Mouse (Mus musculus) midbrain, embryonic 15.5 days (tissue): ENCODE data around the gene Mtfr1l. TPM values are rescaled to one million over a fixed set of nuclear protein-coding genes. Genes with fewer than 3 reads are reported as not detected.

ENCODE experiments used
- ATAC-seq: fragments of 200-750 bp; cut with Nextera tagmentation; replicated peaks from 2 replicates; pipeline ENCODE4 v1.8.0; 2017; ENCODE audit warnings: moderate TSS enrichment
- H3K27ac ChIP-seq: fragments of 300-500 bp; sonication (generic); 2 replicates; pipeline ENCODE4 v1.5.1; 2015; ENCODE audit warnings: mild to moderate bottlenecking, inconsistent platforms
- H3K27me3 ChIP-seq: fragments of 300-500 bp; sonication (generic); replicated peaks from 2 replicates; pipeline ENCODE4 v1.6.1; 2015; ENCODE audit warnings: inconsistent platforms
- H3K36me3 ChIP-seq: fragments of 300-500 bp; sonication (generic); replicated peaks from 2 replicates; pipeline ENCODE4 v1.6.1; 2015; ENCODE audit warnings: inconsistent platforms
- H3K4me1 ChIP-seq: fragments of 300-500 bp; sonication (generic); 2 replicates; pipeline ENCODE4 v1.6.1; 2015; ENCODE audit warnings: inconsistent platforms
- H3K4me2 ChIP-seq: fragments of 300-500 bp; sonication (generic); 2 replicates; pipeline ENCODE4 v1.6.1; 2015; ENCODE audit warnings: inconsistent platforms, mild to moderate bottlenecking, moderate library complexity
- H3K4me3 ChIP-seq: fragments of 300-500 bp; sonication (generic); 2 replicates; pipeline ENCODE4 v1.5.1; 2015; ENCODE audit warnings: mild to moderate bottlenecking, inconsistent platforms
- H3K9ac ChIP-seq: fragments of 300-500 bp; sonication (generic); 2 replicates; pipeline ENCODE4 v1.6.1; 2015; ENCODE audit warnings: mild to moderate bottlenecking, inconsistent platforms
- H3K9me3 ChIP-seq: fragments of 300-500 bp; sonication (generic); 2 replicates; pipeline ENCODE4 v1.6.1; 2016; ENCODE audit warnings: inconsistent platforms
- WGBS: fragments of 180-500 bp; shearing (Covaris S2); methylation state at CpG from one replicate; pipeline ENCODE4 v1.1.7; 2015; ENCODE audit warnings: mixed read lengths; 5-methylcytosine and 5-hydroxymethylcytosine counted together
- polyA plus RNA-seq: library from polyadenylated mRNA; unstranded; fragments of >200 nt; fragmentation: Nextera tagmentation; extraction: Ambion mirVana; gene quantifications from 2 replicates; pipeline ENCODE4 v1.2.1, GENCODE M21; 2015

Mtfr1l gene
- polyA plus RNA-seq, 1 experiment from 2014 or later, result 164 TPM

- Histone ChIP-seq H3K9me3 (no peaks in the 10 kb centered on the region), H3K4me2 (no peak overlapping the region), H3K36me3 (no peaks in the 10 kb centered on the region), H3K27ac (no peak overlapping the region), H3K4me3 (no peak overlapping the region), H3K27me3 (no peaks in the 10 kb centered on the region), H3K4me1 (peaks cover 5% of the 10 kb centered on the region; the same call in 1 of the 2 replicates), H3K9ac (no peak overlapping the region)
- ATAC-seq, result no peak
- 85% methylated on average over 8 of the region's 8 CpGs for WGBS
Measured at GRCm38 (mm10) chr4:134569831-134570230, 34.6 kb upstream of the Mtfr1l start.

GRCm38 (mm10) chr4:134569205-134569604, 34.0 kb upstream of the Mtfr1l start:
- Histone ChIP-seq H3K9me3 (no peaks in the 10 kb centered on the region), H3K36me3 (no peaks in the 10 kb centered on the region), H3K27me3 (no peaks in the 10 kb centered on the region), H3K27ac (no peak overlapping the region), H3K4me2 (no peak overlapping the region), H3K9ac (no peak overlapping the region), H3K4me3 (no peak overlapping the region), H3K4me1 (peaks cover 5% of the 10 kb centered on the region; the same call in 1 of the 2 replicates)
- 75% methylated on average over 6 of the region's 6 CpGs for WGBS
- no peak for ATAC-seq

DNA sequence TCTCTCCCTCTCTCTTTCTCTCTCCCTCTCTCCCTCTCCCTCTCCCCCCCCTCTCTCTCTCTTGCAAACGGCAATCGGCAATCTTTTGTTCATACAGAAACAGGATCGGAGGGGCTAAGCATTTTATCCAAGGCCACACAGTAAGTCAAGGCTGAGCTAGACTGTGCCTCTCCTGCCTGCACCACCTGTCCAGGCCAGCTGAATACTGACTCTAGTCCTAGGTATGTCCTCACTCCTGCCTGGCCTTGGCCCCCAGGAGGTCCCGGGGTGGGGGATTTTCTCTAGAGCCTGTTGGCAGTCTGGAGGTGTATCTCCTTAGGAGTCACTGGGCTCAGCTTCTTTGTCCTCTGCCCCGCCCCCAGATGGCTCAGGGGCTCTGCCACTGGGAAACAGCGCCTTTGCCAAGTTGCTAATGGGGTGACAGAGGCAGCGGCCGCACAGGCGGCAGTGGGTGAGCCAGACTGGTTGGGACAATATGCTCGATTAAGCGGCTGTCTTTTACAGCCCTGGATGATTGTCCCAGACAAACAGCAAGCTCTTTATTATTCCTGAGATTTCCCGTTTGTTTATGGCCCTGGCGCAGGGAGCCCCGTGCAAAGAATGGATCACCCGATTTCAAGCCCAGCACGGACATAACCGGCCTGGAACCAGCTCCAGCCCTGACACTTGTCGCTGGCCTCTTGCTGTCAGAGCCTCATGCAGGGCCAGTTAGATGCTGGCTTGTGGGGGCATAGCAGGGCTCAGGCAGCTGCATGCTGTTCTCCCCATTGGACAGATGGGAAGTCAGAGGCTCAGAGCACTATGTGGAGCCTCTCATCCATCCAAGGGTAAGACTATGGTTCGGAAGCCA, 32.4 kb upstream of the Mtfr1l start:
- Histone ChIP-seq H3K4me1 (peaks cover 5% of the 10 kb centered on the region; the same call in 1 of the 2 replicates), H3K27ac (peak overlapping the region; percentile 49), H3K9me3 (no peaks in the 10 kb centered on the region), H3K4me3 (no peak overlapping the region), H3K4me2 (no peak overlapping the region), H3K9ac (no peak overlapping the region), H3K36me3 (no peaks in the 10 kb centered on the region), H3K27me3 (no peaks in the 10 kb centered on the region)
- WGBS, result 21% methylated on average over 19 of the region's 19 CpGs
- peak; percentile 73 for ATAC-seq

- no peak overlapping the region for H3K27ac ChIP-seq
- H3K4me3 ChIP-seq, result no peak overlapping the region
- no peak overlapping the region for H3K4me2 ChIP-seq
- H3K27me3 ChIP-seq, result no peaks in the 10 kb centered on the region
- 83% methylated on average over 6 of the region's 6 CpGs for WGBS
- ATAC-seq, result no peak
- no peaks in the 10 kb centered on the region; the same call in 1 of the 2 replicates for H3K4me1 ChIP-seq
- H3K36me3 ChIP-seq, result no peaks in the 10 kb centered on the region
- no peaks in the 10 kb centered on the region for H3K9me3 ChIP-seq
- H3K9ac ChIP-seq, result no peak overlapping the region
Measured at GRCm38 (mm10) chr4:134564093-134564492, 28.9 kb upstream of the Mtfr1l start.

DNA sequence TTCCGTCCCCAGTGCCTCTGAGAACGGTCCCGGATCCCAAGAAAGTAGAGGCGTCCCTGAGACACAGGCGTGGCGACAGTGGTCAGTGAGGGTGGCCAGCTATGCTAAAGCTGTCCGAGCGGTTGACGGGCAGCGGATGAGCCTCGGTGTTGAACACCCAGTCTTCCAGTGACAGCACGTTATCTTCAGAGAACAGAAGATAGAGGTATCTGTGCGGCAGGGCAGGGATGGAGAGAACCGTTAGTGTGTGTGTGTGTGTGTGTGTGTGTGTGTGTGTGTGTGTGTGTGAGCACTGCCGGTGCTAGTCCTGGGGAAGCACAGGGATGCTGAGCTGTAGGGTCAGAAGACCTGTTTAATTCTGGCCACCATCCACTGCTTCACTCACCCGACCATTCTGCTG, 28.4 kb upstream of the Mtfr1l start:
- peaks cover under 1% of the 10 kb centered on the region for H3K4me1 ChIP-seq
- H3K27ac ChIP-seq, result no peak overlapping the region
- no peak for ATAC-seq
- 90% methylated on average over 16 of the region's 16 CpGs for WGBS
- no peaks in the 10 kb centered on the region for H3K9me3 ChIP-seq
- H3K4me2 ChIP-seq, result no peak overlapping the region
- H3K4me3 ChIP-seq, result no peak overlapping the region
- no peaks in the 10 kb centered on the region for H3K27me3 ChIP-seq
- no peak overlapping the region for H3K9ac ChIP-seq
- no peaks in the 10 kb centered on the region for H3K36me3 ChIP-seq

DNA sequence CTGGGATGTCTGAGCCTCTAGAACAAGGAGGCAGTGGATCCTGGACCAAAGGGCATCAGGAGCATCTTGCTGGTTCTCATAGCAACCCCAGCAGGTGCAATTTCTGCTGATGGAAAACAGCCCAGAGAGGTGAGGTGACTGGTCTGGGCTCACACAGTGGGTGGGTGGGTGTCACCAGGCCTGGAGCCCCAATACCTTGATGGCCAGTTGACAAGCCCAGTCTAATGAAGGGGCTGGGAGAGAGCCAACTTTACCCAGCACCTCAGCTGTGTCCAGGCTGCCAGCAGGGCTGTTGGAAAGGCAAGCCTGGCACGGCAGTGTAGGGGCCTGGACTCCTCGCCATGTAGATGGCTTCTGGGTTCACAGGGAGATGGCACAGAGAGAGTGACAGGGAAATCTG, 26.8 kb upstream of the Mtfr1l start:
- ATAC-seq, result no peak
- Histone ChIP-seq H3K4me1 (peaks cover 11% of the 10 kb centered on the region), H3K27me3 (no peaks in the 10 kb centered on the region), H3K36me3 (no peaks in the 10 kb centered on the region), H3K9me3 (no peaks in the 10 kb centered on the region), H3K9ac (no peak overlapping the region), H3K4me2 (no peak overlapping the region), H3K4me3 (no peak overlapping the region), H3K27ac (no peak overlapping the region)
- WGBS, result 80% methylated on average over 2 of the region's 2 CpGs

DNA sequence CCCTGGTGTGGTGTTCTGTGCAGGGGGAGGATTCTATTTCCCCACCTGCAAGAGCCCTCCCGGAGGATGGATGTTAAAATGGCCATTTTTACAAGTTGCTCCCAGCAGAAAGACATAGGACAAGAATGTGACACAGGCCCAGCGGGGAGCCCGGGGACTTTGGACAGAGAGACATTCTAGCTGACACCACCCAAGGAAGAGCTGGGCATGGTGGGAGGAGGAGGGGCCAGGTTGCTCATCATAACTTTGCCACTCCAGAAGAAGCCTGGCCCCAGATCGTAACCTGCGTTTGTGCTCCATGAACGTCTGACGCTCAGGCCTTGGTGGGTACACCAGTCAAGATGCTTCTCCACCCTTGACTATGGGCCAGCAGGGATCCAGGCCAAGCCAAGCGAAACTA, 25.5 kb upstream of the Mtfr1l start:
- 91% methylated on average over 8 of the region's 8 CpGs for WGBS
- Histone ChIP-seq H3K9me3 (no peaks in the 10 kb centered on the region), H3K9ac (no peak overlapping the region), H3K4me3 (no peak overlapping the region), H3K27me3 (no peaks in the 10 kb centered on the region), H3K27ac (no peak overlapping the region), H3K36me3 (no peaks in the 10 kb centered on the region), H3K4me1 (peaks cover 11% of the 10 kb centered on the region), H3K4me2 (no peak overlapping the region)
- no peak for ATAC-seq

DNA sequence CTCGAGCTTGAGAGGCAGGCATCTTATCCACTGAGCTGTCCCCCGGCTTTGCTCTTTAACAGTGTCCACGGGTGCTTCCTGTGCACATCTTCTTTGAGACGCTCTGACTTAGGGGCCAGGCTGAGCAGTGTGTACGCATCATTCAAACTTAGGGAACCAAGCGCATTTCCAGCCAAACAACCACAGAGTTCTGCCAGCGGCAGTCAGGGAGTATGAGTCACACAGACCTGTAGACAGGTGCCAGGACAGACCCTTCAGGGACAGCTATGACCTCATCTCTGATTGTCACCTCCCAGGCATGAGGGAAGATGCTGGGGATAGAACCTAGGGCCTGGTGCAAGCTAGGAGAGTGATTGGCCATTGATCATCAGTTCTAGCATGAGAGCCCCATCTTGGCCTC, 24.0 kb upstream of the Mtfr1l start:
- no peaks in the 10 kb centered on the region for H3K9me3 ChIP-seq
- no peaks in the 10 kb centered on the region for H3K27me3 ChIP-seq
- H3K36me3 ChIP-seq, result no peaks in the 10 kb centered on the region
- ATAC-seq, result no peak
- no peak overlapping the region for H3K27ac ChIP-seq
- no peak overlapping the region for H3K9ac ChIP-seq
- no peak overlapping the region for H3K4me3 ChIP-seq
- no peak overlapping the region for H3K4me2 ChIP-seq
- WGBS, result 83% methylated on average over 7 of the region's 7 CpGs
- H3K4me1 ChIP-seq, result peaks cover 11% of the 10 kb centered on the region

GRCm38 (mm10) chr4:134558570-134559113, 23.5 kb upstream of the Mtfr1l start:
- Histone ChIP-seq H3K27ac (no peak overlapping the region), H3K9ac (no peak overlapping the region), H3K27me3 (no peaks in the 10 kb centered on the region), H3K9me3 (no peaks in the 10 kb centered on the region), H3K4me1 (peaks cover 11% of the 10 kb centered on the region), H3K4me3 (no peak overlapping the region), H3K36me3 (no peaks in the 10 kb centered on the region), H3K4me2 (no peak overlapping the region)
- WGBS, result 49% methylated on average over 9 of the region's 9 CpGs
- no peak for ATAC-seq

DNA sequence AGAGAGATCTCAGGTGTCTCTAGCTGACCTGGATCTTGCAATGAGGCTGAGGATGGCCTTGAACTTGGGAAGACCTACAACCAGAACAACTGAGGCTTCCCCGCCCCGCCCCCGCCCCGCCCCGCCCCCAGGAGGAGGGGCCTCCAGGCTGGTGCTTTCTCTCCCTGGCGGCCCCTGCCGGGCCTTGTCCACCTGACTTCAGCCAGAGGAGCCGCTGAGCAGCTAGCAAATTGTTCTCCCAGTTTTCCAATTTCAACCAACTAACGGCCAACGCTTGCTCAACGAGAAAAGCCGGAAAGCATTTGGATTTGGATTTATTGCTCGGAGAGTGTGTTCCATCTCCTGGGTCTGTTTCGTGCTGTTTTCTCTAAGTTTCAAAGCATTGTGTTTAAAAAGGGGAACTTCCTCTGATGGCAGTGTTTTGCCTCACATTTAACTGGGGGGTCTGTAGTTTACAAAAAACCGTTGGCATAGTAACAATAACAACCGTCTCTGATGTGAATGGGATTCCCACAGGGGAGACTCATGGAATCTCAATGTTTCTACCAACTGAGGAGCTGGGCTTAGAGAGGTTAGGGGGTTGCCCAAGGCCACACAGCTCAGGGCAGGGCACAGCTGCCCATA, 22.6 kb upstream of the Mtfr1l start:
- Histone ChIP-seq H3K4me3 (no peak overlapping the region), H3K27me3 (no peaks in the 10 kb centered on the region), H3K4me1 (peaks cover 11% of the 10 kb centered on the region), H3K4me2 (no peak overlapping the region), H3K27ac (0 out of 2 replicates have a peak overlapping the region, but pooled peaks have one; percentile 8), H3K9me3 (no peaks in the 10 kb centered on the region), H3K9ac (no peak overlapping the region), H3K36me3 (no peaks in the 10 kb centered on the region)
- 11% methylated on average over 16 of the region's 16 CpGs for WGBS
- ATAC-seq, result no peak

DNA sequence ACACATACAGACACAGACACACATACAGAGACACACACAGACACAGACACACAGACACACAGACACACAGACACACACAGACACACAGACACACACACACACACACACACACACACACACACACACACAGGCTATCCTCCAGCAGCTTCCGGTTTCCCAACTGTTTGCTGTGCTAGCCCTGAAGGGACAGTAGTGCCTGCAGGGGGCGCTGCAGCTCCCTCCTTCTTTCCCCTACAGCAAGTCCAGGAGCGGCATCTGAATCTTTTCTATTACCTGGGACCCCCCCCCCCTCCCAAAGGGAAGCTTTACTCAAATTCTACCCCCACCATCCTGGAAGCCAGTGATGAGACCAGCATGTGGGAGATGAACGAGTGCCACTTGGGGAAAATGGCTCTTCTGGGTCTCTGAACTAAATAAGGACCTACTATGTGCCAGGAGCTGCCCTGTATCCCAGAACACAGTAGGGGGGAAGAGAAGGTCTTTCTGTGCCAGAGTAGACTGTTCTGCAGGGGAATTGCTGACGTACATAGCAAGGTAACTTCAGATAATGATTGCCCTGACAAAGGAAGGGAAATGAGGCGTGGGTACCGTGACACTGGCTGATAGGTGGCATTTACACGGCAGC, 20.9 kb upstream of the Mtfr1l start:
- no peaks in the 10 kb centered on the region for H3K36me3 ChIP-seq
- H3K9ac ChIP-seq, result no peak overlapping the region
- ATAC-seq, result no peak
- H3K27ac ChIP-seq, result no peak overlapping the region
- H3K9me3 ChIP-seq, result no peaks in the 10 kb centered on the region
- H3K4me3 ChIP-seq, result no peak overlapping the region
- WGBS, result 53% methylated on average over 8 of the region's 8 CpGs
- peaks cover 21% of the 10 kb centered on the region for H3K4me1 ChIP-seq
- no peaks in the 10 kb centered on the region for H3K27me3 ChIP-seq
- H3K4me2 ChIP-seq, result no peak overlapping the region

GRCm38 (mm10) chr4:134553631-134554030, 18.4 kb upstream of the Mtfr1l start:
- Histone ChIP-seq H3K27me3 (no peaks in the 10 kb centered on the region), H3K27ac (no peak overlapping the region), H3K4me1 (peaks cover 32% of the 10 kb centered on the region), H3K9ac (no peak overlapping the region), H3K9me3 (no peaks in the 10 kb centered on the region), H3K36me3 (peaks cover 8% of the 10 kb centered on the region; the same call in 1 of the 2 replicates), H3K4me2 (no peak overlapping the region), H3K4me3 (no peak overlapping the region)
- ATAC-seq, result no peak
- WGBS, result 80% methylated on average over 1 of the region's 1 CpGs
